Mouse (Mus musculus) MN1 (cell line): ENCODE data around the gene Cbln3.

Experiments used
- DNase-seq: peaks from one replicate; pipeline ENCODE4 v3.0.0-alpha.2; 2016; ENCODE audit warnings: low spot score

The Cbln3 gene

DNA sequence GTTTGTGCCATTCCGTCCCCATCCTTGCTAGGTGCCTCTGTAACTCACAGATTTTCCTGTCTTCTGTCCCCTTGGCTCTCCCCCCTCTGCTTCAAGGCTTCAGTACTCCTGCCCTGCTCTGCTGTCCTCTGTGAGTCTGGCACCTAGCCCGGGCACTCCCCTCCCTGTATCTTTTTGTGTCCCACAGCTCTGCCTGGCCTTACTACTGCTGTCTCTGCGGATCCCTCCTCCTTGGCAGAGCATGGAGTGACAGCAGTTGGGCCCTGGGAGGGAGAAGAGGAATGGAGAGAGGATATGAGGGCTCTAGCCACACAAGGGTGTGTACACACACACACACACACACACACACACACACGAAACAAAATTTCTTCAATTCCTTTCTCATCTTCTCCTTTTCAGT is at the start of gene Cbln3:
Cbln3 (minus strand) TSS at position 227 of the 400 bp plus-strand sequence.
- peak; percentile 62 for DNase-seq

DNA sequence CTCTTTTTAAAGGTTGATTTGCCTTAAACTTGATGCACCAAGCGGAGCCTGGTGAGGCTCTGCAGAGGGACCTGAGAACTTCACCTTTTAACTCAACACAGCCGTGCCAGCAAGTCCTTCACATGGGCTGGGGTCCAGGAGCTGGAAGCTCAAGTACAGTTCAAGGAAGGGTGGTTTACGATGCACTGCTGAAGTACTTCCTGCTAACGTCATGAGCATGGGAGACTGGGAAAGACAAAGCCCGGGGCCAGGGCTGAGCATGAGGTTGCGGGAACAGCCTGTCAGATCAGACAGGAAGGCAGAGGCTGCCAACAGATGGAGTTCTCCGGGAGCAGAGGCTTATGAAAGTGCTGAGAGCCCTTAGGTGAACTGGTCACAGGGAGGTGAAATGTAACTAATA is 49.4 kb upstream of the Cbln3 start:
- no peak for DNase-seq

DNA sequence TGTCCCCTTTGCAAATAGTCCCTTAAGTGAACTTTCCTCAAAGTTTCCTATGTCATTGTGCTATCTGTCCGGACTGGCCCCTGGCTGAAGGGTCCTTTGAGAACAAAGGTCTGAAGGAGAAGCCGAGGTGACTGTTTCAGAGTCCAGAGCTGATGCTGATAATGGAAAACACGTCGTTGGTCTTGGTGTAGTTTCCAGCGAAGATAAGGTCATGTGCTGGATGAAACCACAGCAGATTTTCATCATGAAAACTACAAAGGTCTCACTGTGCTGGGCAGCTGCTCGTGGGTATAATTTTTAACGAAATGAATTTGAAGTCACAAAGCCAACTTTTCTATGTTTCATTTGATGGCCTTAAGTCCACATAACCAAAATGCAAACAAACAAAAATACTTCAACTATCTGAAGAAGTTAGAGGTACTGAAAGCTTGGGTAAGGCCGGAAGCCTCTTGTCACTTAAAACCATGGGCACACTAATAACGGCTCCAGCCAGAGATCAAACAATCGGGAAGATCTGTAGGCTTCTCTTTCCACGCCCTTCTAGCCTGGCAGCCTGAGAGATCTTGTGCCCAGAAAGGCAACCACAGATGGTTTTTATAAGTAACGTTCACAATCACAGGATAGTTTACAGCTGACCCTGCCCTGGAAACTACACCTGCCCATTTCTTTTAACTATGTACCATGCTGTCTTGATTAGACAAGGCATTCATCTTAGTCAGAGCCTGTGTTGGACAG is 45.2 kb upstream of the Cbln3 start:
- no peak for DNase-seq

DNA sequence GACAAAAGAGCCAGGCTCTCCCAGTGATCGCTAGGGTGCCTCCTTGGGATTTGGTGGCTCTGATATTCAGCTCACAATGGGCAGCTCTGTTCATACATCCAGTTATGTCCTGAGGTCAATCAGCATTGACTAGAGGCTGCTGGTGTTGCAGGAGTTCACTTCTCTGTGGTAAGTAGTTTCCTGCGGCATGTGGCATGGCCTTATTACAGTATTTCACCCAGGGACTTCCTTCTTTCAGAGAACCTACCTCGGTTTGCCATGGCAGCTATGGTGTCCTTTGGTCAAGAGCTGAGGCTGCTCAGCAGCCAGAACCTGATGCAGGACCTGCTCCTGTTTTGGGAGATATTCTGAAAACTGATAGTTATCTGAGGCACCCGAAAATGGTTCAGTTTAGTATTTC is 42.7 kb upstream of the Cbln3 start:
- DNase-seq: no peak

DNA sequence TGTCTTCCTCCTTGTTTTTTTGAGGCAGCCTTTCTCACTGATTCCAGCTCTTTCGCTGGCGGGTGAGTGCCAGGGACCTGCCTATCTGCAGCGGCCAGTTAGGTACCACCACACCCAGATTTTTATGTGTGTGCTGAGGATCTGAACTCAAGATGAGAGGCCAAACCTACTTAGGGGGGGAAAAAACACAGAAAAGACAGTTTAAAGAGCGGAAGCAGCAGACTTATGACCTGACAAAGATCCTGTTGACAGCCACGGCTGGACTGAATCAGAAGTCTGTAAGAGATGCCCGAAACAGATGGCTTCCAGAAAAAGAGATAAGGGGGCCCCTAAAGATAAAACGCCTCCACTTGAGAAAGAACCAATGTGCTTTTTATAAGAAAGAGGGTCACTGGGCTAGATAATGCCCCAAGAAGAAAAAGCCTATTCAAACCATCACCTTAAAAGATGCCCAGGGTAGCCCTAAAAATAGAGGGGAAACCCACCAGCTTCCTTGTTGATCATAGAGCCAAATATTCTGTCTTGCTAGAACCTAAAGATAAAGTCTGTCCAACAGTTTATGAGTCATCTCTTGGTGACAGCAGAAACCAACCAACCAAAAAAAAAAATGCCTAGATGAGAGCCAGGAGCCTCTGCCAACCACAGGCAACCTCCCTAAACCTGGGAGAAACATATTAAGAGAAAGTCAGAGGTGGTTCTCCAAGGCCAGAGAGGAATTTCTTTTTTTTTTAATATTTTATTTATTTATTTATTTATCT is 38.5 kb upstream of the Cbln3 start:
- peak; percentile 50 for DNase-seq

DNA sequence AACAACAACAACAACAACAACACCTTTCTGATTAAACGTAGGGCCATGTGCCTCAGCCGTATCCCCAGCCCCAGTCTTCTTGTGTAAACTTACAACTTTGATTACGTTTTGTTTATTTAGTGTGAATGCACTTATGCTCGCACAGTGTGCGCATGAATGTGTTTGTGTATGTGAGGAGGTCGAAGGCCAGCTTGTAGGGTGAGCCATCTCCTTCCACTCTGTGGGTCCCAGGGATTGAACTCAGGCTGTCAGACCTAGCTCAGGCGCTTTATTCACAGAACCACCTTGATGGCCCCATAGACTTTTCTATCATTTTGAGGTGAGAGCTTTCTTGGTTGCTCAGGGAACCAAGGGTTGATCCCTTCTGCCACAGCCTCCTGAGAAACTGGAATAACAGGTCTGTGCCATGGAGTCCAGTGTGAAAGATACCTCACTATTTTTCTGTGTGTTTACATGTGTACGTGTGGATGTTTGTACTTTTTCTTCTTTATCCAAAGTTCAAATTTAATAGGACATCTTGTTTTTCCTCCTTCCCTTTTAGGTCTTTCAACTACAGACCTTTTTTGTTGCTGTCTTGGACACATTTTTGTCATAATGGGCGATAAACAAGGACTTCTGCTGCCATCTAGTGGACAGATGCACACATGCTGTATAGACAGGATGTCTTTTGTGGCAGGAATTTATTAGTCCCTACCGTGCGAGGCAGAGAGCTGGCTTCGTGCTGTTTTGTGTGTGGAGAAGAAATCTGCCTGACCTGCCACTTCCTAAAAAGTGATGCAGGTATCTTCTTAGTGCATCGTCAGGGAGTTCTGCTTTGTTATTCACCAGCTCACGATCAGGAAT is 34.3 kb upstream of the Cbln3 start:
- DNase-seq: peak; percentile 85

DNA sequence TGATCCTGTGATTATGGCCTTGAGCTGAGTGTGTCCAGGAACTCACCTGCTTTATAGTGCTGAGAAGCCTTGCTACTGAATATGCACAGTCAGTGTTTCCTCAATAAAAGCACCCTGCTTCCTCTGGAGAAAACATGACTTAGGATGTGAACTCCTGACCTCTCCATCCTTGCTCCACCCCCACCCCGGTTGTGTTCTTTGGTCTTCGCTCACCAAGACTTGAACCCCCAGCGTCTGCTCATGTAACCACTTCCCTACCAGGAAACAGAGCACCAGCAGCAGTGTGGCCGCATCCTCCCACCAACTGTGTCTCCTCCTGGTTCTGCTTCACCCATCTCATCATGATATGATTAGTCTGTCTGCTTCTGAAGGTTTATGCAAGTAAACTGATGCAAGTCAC is 29.2 kb upstream of the Cbln3 start:
- no peak for DNase-seq

DNA sequence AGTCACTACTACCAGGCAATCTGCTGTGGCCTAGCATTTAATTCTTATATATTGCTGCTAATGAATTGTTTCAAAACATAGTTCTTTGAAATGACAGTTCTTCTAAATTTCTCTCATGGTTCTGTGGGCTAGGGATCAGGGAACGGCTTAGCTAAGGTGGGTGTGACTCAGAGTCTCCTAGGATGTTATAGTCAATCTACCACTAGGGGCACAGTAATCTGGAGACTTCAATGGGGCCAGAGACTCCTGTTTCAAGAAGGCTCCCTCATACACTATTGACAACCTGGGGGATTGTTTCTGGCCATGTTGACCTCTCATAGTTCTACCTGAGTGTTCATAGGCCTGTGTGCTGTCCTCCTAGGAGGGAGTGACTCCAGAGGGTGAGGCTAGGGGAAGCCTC is 21.3 kb upstream of the Cbln3 start:
- no peak for DNase-seq

DNA sequence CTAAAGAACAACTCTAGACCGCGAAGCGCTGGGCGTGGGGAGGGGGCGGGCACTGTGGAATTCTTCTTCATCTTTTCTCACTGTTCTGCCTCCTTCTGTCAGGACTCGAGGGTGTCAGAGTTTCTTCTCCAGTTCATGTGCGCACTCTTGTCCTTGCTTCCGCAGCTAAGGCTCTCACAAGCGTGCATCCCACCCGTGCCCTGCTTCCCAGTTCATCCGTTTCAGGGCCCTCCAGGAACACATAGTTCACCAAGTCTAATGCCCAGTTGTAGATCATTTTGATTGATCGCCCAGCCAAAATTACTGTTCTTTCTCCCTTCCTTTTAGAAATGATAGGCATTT is 16.2 kb upstream of the Cbln3 start:
- DNase-seq: no peak

DNA sequence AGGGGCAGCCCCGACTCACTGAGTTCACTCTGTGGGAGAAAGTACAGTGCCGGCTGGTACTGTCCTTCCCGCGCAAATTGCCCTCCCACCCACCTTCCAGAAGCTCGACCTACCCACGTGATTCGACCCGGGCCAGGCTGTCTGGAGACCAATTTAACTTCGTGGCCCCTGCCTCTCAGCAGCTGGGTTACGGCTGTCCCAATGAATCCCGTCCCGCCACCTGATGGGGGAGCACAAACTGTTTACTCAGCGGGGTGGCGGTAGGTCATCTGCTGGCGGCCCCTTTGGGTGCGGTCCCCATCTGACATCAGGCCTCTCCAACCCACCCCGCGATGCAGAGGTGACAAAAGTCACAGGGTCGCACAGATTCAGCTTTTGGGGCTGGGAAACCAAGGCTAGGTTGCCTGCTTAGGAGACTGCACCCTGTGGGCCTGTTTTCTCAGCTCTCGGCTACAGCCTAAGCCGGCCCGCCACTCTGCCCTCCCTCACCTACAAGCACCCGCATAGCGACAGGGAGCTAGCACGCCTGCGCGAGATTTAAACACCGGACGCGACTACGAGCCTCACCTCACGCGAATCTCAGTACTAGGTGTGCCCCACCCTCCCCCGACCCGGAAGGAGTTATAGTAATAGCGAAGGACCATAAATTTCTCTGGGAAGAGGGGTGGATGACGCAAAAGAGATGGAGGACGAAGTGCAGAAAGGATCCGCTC is 15.7 kb upstream of the Cbln3 start, which contains the start of gene Sdr39u1:
Sdr39u1 (minus strand) TSS at position 593 of the 713 bp plus-strand sequence.
- peak; percentile 95 for DNase-seq

DNA sequence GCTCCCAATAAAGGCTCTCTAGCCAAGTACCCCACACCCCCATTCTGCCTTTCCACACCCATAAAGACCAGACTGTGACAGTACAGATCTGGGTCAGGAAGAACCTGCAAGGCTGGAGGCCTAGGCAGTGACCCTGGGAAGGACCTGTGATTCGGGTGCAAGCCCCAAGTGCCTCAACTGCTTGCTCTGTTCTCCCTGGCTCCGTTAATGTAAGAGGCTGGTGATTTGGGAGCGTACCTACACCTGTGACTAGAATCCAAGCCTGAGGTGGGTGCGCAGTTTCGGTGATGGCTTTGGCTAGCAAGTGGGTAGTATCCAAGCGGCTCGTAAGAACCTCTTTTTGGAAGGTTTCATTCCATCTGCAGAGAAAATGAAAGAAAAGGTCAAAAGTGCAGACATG is 14.8 kb upstream of the Cbln3 start:
- no peak for DNase-seq

DNA sequence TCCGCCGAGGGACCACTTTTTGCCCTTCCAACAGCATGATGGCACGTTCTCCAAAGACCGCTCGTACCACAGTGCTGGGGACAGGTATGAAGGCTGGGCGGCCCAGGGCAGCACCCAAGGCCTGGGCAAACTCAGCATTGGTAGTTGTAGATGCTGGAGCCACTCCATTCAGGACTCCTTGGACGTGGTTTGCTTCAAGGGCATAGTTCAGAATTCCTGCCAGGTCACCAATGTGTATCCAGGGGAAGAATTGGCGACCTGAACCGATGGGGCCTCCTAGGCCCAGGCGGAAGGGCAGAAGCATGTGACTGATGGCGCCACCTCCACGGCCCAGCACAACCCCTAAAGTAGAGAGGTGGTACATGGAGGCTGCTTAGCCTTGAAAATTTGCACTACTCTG is 13.5 kb upstream of the Cbln3 start:
- no peak for DNase-seq

DNA sequence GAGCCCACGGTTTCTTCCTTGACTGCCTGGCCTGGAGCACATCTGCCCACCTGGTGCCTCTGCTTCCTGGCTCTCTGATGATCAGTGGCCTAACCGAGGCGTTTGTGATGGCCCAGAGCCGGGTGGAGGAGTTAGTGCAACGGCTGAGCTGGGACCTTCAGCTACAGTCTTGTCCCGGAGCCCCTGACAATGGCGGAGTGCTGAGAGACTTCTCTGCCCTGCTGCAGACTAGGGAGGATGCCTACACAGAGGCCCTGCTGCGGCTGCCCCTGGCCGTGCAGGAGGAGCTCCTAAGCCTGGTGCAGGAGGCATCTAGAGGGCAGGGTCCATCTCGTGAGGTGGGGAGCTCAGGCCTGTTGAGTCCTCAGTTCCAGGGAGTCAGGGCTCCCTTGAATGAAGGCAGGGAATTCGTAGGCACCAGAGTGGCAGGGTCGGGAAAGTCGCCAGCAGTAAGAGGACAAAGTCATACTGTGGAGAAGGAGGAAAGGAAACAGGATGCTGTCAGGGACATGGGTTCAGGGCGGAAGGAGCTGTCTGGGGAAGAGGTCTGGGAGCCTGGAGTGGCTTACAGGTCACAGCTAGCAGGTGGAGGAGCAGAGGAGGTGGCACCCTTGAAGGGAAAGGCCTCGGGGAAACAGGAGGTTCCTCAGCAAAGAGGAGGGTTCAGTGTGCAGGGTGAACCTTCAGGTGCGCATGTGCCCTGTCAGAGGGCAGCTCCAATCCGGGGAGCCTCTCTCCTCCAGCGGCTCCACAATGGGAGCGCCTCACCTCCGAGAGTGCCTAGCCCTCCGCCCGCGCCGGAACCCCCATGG is 2.6 kb upstream of the Cbln3 start:
- no peak for DNase-seq

DNA sequence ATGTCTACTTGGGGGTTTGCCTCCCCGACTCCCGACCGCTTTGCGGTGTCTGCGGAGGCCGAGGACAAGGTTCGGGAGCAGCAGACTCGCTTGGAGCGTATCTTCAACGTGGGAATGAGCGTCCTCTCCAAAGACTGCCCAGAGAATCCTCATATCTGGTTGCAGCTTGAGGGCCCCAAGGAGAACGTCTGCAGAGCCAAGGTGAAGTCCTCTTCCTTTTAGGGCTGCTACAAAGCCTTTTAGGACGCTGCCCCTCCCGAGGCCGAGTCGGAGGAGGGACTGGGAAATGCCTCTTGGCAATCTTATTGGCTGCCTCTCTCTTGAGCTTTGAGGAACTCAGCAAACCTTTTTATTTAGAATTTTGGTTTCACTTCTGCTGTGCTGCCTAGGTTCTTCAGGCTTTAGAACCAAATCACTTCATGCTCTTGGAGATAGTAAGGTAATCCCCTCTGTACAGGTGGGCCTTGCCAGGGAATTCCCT is 1.6 kb upstream of the Cbln3 start:
- DNase-seq: peak; percentile 37

DNA sequence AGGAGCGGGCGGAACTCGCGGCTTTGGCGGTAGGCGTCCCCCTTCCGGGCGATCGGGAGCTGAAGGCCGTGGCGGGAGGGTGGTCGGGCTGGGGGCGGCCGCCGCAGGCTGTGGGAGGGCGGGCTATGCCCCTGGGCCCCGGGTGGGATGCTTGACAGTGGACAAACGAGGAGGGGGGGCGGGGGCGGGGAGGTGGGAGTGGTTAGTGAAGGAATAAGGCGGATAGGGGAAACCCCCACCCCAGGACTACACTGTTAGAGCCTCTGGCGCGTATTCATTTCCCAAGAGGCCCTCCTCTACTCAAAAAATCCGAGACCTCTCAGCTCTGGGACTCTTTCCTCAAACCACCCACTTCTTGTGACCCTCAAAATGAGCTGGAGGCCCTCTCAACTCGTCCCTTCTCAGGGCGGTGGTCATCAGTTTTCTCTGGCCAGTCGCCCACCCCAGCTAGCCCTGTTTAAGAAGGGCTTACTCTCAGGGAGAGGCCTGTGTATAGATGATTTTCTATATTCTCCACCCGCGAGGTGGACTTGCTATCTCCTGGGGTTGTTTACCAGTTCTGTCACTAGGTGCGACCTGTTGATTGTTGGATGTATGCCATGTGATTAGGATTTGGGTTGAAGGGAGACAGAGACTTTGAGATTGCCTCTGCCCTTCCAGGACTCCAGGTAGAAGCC is 1.1 kb upstream of the Cbln3 start:
- DNase-seq: no peak

DNA sequence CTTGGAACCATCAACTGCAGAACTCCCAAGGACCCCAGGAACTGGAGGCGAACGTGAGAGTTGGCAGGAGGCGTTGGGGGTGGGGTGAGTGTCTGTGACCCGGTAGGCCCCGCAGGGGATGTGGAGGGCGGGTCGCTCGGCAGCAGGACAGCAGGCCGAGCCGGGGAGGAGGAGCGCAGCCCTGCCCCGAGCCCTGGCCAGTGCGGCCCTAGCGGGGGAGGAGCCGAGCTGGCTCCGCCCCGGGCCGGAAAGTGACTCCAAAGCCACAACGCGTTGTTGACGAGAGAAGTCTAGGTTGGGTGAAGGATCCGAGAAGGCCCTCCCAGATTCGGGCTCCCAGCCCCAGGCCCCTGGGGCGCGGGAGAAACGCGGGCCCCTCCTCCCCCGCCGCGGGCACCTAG is 521 bp upstream of the Cbln3 start, which contains the start of gene Khnyn:
Khnyn (plus strand) TSS at position 235 of the 401 bp plus-strand sequence.
- DNase-seq: peak; percentile 93

DNA sequence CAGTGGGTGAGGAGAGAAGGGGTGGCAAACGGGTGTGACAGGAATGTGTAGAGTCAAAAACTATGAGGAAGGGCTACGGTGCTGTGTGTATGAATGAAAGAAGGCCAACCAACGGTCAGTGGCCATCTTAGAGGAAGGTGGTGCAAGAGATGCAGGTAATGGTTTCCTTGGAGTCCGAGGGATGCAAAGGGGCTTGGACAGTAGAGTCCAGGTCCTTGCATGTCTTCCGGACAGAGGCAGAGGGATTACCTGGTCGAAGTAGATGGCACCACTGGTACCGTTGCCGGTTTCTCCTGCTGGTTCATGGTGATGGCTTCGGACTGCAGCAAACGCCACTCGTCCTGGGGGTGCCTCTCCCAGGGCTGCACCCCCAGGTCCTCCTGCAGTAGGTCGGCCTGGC is 529 bp downstream of the Cbln3 start:
- no peak for DNase-seq

DNA sequence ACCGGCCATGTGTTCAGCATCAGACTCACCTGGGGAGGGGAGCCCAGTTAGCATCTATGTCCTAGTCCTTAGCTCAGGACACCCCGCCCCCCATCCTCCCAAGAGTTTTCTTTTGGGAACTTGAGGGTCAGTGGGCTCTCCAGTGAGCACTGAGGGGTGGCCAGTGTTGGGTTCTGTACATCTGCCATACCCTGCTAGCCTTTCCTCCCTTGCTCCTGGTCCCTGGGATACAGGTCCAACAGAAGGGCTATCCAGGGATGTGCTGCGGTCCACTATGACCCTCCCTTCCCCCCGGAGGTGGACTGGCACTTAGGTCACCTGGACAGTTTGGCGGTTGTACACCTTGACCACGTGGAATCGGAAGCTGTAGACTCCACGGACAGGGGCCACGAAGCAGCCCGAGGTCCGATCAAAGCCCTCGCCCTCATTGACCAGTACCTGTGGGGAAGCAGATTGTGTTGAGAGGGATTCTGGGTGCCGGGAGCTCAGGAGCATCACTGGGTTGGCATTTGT is 987 bp downstream of the Cbln3 start:
- no peak for DNase-seq

DNA sequence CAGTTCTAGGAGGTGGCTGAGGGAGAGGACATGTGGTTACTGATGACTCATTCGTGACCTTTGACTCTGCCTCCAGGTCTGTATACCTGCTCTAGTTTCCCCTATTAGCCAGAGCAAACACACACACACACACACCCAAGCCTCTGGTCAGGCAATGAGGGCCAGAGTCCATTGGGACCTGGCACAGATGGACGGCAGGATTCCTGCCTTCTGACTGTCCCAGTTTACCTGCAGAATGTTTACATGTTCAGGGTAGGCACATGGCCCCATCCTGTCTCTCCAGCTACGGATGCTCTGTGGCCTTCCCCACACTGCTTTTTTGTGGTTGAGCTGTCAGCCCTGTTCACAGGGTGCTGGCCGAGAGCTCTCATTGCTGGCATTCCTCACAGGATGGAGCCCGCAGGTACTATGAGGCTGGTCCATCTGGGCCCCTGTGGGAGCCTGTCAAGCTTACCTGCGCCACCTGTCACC is 2.0 kb downstream of the Cbln3 start:
- DNase-seq: no peak

DNA sequence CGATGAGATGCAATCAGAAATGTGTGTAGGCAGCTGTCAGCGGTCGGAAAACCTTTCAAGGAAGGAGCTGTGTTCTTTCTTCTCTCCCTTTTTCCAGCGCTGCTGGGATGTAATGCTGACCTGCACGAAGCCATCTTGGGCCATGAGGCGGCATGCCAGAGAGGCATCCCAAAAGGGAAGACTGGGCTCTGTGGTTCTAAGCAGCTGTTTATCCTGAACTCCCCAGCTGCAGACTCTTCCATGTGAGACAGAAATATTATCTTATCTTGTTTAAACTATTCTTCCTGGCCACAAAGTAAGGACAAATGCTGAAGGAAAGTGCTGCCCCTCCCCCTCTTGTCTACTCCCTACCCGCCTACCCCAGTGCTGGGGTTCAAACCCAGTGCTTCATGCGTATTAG is 3.2 kb downstream of the Cbln3 start:
- DNase-seq: no peak
